Mouse (Mus musculus) neural tube, embryonic 10.5 days (tissue): Measurements from ENCODE around the gene Fam189b.

Source experiments
- DNase-seq: peaks from one replicate; pipeline ENCODE4 v3.0.0-alpha.2; 2017; ENCODE audit warnings: low spot score; ENCODE audit errors: extremely low spot score

Gene Fam189b

DNA sequence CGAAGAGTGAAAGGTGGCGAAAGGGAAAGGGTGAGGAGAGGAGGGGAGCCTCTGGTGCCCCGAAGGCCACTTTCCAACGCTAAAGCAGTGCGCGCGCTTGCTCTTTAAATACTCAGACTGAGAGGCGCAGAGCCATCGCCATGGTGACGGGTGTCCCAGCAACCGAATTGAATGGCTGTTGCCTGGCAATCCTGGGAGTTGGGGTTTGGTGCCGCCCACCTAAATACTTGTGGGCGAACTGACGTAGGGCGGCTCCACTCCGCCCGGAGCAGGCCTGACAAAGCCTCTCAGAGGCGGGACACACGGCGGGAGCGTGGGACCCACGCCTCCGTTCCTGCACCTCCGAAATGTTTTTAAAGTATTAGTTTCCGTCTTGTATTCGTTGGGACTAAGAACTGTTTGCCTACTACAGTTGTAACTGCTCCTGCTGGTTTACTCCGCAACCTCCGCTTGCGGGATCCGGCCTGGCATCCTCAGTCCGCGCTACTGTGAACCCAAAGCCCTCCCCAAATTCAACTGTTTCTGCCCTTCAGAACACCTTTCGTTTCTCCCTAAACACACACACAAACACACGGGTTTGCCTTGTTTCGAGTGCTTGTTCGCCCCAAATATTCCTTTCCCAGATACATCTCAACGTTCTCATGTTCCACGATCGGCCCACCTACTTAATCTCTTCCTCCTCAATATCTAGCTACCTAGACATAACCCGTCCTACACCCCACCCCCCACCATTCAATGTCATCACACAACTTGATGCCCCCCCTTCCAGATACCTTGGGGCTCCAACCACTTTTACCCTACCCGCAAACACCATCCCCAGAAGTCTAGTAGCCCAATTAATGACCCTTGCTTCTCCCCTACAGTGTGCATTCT is 44.6 kb downstream of the Fam189b start:
- DNase-seq, result peak; percentile 97

DNA sequence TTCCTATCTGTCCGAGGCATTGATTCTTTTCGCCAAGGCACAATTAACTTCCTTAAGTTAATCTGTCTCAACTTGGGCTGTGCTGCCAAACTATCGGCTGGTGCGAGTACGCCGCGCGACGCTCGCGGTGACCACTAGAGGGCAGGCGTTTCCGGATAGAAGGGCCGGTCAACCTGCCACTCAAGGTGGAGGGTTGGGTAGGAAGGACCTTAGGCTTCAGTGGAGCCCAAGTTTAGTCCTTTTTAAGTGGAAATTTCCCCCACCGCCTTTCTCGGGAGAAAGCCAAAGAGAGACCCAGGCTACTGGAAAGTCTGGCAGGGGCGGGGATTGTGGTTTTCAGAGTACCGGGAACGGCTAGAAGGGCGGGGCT is 45.2 kb downstream of the Fam189b start:
- DNase-seq, result peak; percentile 90

DNA sequence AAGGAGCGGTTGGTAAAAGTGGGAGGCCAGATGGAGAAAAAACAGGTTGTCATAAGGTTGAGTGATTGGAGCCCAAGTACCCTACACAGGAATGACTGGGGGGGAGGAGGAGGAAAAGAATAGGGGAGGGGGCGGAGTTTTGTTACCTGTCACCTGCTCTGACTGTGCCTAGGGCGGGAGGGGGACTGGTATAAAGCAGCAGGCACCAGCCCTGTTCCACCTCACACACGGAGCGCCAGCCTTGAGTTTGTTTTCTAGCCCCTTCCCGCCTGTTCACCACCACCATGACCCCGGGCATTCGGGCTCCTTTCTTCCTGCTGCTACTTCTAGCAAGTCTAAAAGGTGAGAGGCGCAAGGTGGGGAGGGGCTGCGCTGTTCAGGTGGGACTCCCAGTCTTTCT is 45.9 kb downstream of the Fam189b start, which contains the start of gene Muc1:
Gene Muc1, plus strand, starts transcription at position 222 of the 400 bp plus-strand sequence.
- DNase-seq, result no peak

DNA sequence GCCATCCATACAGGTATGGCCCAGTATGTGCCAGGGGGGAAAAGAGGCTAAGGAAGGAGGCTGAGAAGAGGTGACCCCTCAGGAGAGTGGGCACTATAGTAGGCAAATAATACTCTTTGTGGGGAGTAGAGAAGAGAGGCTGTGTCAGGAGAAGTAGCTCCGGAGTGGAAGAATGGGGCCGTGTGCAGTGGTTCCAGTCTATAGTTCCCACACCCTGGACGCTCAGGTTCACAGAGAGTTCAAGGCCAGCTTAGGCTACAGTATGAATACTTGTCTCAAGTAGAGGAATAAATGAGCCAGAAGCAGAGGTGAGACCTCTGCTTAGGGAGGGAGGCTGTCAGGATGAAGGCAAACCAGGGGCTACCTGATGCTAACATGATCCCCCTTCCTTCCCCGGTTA is 46.3 kb downstream of the Fam189b start:
- DNase-seq, result no peak

DNA sequence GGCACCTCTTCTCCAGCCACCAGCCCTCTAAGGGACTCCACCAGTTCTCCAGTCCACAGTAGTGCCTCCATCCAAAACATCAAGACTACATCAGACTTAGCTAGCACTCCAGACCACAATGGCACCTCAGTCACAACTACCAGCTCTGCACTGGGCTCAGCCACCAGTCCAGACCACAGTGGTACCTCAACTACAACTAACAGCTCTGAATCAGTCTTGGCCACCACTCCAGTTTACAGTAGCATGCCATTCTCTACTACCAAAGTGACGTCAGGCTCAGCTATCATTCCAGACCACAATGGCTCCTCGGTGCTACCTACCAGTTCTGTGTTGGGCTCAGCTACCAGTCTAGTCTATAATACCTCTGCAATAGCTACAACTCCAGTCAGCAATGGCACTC is 47.6 kb downstream of the Fam189b start:
- DNase-seq, result no peak

DNA sequence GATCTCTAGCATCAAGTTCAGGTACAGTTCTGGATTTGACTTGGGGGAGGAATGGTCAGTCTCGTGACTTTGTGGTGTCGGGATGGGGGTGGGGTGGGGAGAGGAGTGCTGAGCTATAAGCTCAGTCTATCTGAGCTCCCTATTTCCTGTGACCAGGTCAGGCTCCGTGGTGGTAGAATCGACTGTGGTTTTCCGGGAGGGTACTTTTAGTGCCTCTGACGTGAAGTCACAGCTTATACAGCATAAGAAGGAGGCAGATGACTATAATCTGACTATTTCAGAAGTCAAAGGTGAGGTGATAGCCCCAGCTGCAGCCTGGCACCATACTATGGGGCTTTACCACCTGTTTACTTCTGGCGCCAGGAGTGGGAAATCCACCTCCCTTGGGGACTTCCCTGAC is 48.4 kb downstream of the Fam189b start:
- no peak for DNase-seq

DNA sequence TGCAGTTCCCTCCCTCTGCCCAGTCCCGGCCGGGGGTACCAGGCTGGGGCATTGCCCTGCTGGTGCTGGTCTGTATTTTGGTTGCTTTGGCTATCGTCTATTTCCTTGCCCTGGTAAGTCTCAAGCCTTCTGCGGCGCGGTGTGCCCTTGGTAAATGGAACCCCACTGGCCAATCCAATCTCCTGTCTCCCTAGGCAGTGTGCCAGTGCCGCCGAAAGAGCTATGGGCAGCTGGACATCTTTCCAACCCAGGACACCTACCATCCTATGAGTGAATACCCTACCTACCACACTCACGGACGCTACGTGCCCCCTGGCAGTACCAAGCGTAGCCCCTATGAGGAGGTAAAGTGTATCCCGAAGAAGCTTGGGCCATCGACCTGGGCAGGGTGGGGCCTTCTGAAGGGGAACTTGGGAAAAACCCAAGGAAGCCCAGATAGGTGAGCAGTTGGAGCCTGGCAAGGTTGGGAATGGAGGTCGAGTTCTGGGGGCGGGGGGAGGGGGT is 48.9 kb downstream of the Fam189b start:
- DNase-seq, result no peak

DNA sequence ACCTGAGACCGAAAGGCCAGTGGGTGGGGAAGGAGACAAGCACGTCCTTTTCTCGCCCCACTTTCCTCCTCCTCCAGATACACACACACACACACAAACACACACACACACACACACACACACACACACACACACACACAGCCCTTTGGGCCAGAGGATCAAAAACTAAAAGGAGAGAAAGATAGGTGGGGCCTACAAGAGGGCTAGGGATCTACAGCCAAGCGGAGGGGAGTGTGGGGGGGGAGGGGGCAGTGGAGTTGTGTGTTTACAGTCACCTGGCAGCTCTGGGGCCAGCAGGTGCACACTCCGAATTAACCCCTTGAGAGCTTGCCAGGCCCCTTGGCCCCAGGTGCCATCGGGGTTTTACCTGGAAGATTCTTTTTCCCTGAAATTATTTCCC is 49.7 kb downstream of the Fam189b start:
- no peak for DNase-seq

DNA sequence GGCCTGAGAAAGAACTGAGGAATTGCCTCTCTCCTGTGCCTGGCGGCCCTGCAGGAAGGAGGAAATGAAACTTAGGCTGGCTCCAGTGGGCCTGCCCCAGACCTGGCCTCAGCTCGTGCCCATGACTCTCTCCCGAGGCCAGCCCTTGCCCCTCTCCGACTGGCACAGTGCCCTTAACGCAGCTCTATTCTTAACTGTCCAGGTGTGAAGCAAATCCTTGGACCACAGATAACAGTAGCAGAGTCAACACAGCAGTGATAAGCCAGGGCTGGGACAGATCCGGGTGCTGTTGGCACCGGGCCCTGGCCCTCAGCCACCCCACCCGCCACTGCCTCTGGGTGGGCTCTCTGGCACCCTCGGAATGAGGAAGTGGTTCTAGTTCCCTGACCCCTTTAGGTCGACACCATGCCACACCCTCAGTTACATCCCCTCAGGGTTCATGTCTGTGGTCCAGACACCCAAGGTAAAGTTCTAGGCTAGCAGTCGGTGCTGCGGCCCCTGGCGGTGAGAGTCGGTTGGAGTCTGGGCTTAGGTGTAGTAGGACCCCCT is 50.7 kb downstream of the Fam189b start:
- no peak for DNase-seq

DNA sequence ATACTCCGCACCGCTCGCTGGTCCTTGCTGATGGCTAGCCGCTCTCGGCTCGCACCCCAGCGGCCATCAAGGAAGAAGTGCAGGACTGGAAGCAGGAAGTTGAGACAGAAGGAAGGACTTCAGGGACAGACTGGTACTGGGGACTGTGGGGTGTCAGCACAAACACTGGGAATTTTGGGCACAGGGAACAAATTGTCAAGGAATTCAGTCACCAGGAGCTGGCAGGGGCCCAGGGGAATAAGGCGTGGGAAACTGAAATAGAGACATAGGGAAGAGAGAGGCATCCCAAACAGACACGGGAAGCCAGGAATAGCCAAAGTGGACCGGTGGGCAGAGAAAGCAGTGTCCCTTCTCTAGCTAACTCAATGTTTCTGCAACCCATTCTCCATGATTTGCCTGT is 53.6 kb downstream of the Fam189b start:
- DNase-seq, result no peak

DNA sequence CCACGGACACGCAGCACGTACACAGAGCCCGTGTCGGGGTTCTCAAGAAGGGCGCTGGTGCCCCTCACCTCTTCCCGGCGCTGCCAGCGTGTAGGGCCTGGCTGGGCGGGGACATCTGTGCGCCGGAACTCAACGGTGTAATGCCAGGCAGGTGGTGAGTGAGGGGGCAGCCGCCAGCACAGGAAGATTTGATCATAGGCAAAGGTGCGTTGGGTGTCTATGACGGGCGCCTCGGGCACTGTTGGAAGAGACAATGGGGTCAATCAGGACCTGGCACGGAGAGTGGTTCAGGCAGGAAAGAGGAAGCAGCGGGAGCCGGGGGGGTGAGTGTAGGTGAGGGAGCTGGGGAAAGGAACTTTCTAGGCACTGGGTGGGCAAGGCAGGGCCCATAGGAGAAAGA is 54.7 kb downstream of the Fam189b start:
- DNase-seq, result no peak

DNA sequence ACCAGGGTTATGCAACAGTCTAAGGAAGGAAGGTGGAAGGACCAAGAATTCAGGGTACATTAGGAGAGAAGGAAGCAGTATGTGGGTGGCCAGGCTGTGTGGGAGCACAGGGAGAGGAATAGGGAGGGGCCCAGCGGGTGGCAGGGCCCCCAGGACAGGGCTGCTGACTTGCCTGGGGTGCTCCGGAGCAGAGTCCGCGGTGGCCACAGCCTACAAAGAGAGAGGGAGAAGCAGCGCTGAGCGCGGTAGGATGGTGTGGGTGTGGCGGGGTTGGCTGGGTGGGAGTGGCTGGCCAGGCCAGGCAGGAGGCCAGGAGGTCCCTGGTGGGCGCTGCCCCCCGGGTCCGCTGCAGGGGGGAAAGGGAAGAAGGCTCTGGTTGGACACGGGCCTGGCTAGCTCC is 55.6 kb downstream of the Fam189b start:
- no peak for DNase-seq
